Mouse (Mus musculus) frontal cortex, postnatal 10 days (tissue): ENCODE measurements around the gene Apeh.
"Not testable (repeated sequence)": the region's sequence is repeated elsewhere in the genome, so short reads cannot be mapped to it uniquely, and the experiment has no call there.

ENCODE experiments used
- DNase-seq, 2 experiments: peaks; one replicate each; pipeline ENCODE4 v3.0.0; 2022; ENCODE audit warnings: low spot score in 2 of 2, mixed read lengths in 1 of 2

Apeh gene

DNA sequence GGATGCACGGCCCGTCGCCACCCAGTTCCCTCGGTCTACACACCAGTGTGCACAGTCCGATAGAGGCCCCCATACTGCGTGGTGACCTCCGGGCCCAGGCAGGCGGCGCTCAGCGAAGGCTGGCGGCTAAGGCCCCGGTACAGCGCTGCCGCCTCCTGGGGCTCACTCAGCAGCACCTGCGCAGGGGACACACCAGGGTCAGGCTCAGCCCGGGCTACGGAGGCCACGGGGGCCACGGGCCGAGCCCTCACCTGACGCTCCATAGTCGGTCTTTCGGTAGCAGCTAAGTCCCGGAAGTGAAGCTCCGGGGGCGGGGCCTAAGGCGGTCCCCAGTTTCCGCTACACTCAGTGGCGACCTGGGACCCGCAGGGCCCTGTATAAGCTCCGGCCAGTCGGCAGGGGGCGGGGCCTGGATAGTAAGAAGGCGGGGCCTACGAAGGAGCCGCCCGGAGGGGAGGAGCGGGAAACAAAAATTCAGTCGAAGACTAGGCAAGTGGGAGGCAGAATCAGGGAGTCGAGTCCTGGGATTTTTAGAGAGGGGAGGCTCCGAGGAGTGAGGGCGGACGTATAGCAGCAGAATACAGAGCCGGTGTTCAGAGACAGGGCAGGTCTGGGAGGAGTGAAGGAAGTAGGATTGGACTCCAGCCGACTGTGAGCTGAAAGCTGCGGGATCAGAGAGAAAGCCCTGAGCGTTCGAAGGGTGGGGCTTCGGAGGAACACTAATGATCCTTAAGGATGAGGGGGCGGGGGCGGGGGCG is at the start of gene Apeh:
Gene Apeh, minus strand, starts transcription at position 423 of the 758 bp plus-strand sequence.
- peak; percentile 86 to 90 for DNase-seq

DNA sequence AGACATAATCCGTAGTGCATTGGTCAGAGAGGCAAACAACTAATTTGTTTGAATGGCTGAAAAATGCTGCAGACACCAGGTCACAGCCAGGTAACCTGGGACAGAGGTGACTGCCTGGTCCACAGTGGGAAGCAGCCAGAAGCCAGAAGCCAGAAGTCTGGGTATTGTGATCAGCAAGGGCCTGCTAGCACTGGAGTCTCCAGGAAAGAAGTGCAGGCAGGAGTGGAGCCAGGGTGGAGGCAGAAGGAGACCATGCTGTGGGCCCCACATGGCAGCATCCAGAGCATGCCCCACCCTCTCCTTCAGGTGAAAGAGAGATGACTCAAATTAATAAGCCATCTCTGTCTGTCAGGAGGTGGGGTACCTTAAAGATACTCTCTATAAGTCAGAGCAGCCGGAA is 49.1 kb upstream of the Apeh start:
- no peak for DNase-seq

DNA sequence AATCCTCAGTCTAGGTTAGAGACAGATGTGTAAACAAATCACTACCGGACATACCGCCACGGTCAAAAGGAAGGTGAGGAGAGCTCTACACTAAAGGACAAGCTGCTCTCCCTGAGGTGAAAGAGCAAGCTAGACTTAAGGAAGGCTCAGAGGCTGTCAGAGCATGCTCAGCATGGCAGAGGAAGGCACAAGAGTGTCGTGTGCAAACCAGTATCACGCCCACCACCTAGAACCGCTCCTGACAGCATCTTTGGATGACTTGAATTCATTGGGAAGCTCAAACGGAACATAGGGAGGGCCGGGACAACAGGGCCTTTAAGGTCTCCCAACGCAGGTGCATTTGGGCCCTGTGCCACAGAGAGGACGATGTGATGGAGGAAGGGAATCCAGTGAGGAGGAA is 47.0 kb upstream of the Apeh start:
- no peak for DNase-seq

DNA sequence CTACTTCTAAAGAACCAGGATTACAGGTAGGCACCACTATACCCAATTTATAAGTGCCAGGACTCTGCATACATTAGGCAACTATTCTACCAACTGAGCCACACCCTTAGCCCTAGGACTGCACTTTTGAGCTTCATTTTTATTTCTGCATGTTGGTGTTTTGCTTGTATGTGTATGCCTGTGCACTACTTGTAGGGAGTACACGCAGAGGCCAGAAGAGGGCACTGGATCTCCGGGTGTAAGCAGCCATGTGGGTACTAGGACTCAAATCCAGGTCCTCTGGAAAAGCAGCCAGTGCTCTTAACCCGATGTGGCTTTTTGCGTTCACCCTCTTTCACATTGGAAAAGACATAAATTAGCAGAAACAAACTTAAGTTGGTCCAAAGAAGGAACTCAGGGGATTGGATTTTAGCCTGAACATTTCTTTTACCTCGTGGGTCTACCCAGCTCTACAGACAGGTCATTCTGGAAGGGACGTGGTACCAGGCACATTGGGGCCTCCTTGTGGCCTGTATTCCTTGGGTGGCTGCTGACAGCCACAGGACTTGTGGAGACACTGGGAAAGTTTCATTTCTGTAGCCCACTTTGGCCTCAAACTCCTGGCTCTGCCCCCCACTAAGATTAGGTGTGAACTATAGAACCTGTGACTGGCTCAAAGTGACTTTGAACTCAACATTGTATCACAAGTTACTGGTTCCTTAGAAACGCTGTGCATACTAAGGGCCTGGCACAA is 45.7 kb upstream of the Apeh start:
- DNase-seq = no peak

DNA sequence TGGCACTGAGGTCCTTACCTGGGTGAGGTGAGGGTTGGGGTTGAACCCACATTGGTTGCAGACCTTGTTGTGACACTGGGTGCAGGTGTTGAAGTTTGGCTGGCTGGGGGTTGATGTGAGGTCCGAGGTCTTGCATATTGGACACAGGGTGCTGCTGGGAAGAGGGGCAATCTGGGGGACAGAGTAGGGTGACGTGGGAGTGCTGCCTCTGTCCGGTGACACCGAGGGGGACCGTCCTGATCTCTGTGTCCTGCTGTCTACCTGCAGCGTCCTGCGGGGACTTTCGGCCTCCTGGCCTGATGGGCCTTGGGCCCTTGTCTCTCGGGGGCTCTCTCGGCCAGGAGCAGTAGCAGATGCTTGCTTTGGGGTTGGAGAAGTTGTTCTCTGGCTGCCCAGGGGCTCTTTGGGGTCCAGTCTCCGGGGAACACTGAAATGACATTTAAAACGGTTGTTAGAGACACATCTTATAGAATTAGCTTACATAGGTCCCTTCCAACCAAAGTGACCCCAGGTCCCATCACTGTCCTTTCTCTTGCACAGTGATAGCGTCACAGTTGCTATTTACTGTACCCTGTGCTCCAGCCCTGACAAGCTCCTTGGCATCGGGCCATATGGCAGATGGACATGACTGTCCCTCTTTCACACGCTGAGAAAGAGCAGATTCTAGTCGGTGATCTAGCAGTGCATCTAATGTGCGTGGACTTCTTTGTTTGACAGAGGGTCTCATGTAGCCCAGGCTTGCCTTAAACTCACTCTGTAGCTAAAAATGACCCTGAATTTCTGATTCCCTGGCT is 45.0 kb upstream of the Apeh start:
- no peak for DNase-seq

DNA sequence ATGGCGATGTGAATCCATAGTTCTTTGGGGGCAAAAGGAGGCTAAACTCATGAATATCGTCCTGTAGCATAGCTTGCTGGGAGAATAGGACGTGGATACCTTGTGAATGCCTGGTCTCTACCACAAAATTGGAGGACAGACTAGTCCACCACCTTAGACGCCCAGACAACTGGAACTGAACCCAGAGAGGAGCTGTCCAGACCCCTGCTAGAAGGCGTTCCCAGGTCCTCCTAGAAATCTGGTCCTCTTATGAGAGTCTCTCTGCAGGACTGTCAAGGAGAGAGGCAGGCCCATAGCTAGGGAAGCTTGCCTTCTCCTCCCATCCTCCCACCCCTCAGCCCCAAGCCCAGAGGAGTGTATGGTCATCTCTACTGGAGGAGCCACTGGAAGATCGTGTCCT is 43.7 kb upstream of the Apeh start:
- no peak for DNase-seq

DNA sequence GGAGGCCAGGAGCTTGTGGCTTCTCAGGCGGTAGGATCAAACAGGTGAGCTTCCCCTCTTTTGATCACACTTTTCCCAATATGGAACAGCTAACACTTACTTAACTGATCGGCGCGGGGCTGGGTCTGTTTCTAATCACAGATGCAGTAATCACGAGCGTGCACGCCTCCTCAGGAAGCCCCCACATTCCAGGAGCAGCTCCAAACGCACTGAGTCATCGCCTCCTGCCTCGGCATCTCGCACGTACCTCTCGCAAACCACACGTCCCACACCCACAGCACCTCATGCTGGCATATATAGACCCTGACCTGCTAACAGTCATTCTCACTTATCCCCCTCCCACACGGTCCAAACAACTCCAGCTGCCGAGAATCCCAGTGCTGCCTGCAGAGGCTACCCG is 43.1 kb upstream of the Apeh start:
- peak; percentile 65 to 83 for DNase-seq

DNA sequence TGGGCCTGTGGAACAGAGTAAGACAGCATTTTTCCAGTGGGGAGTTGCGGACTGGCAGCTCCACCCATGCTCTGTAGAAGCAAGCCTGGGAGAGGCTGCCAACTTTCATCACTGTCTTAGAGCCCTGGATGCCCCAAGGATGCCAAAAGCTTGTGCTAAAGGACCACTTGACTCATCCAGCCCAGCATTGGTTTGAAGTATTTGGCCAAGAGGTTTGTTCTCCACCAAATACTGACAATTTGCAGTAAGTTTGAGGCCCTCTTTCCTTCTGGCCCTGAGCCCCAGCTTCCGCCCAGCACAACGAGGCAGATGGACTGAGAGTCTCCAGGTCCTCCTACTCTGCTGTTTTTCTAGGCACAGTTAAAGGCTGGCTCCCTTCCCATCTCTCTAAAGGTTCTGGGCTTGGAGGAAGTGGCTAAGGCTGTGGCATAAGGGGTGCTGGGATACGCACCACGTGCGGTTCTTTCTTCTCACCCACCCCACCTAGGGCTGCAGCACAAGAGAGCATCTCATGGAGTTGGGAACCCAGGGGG is 42.6 kb upstream of the Apeh start:
- DNase-seq = no peak

DNA sequence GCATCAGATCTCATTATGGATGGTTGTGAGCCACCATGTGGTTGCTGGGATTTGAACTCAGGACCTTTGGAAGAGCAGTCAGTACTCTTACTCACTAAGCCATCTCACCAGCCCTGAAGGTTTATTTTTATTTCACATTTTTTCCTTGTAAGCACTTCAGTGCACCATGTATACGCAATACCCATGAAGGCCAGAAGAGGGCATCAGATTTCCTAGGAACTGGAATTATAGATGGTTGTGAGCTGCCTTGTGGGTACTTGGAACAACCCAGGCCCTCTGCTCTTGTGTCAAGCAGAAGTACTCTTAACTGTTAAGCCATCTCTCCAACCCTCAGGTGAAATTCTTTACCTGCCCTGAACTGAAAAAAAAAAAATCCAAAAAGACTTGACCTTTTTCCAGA is 41.8 kb upstream of the Apeh start:
- no peak for DNase-seq

DNA sequence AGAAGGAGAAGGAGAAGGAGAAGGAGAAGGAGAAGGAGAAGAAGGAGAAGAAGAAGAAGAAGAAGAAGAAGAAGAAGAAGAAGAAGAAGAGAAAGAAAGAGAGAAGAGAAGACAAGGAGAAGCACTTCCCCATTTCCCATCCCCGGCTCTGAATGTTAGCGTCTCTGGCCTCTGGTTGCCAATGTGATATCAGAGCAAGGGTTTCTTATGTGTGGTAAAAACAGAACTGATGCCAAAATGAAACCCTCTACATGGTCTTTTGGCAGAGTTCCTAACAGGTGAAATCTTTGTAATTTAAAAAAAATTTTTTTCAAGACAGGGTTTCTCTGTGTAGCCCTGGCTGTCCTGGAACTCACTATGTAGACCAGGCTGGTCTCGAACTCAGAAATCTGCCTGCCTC is 41.3 kb upstream of the Apeh start:
- not testable (repeated sequence) for DNase-seq

DNA sequence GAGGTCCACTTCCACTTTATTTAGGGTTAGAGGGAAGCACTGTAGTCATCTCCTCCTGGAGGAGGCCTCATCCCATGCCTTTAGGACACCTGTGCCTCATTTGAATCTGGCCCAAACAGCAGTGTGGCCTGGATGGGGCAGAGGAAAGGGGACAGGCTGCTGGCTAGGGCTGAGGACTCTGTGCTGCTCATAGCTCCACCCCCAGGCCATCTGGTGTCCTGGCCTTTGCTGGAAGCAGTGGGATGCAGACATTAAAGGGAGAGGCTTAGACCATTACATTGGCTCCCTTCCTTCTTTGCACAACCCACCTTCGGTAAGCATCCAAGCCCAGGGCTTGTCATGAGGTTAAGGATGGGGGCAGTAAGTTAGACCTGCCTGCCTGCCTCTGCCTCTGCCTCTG is 39.1 kb upstream of the Apeh start:
- DNase-seq = no peak

DNA sequence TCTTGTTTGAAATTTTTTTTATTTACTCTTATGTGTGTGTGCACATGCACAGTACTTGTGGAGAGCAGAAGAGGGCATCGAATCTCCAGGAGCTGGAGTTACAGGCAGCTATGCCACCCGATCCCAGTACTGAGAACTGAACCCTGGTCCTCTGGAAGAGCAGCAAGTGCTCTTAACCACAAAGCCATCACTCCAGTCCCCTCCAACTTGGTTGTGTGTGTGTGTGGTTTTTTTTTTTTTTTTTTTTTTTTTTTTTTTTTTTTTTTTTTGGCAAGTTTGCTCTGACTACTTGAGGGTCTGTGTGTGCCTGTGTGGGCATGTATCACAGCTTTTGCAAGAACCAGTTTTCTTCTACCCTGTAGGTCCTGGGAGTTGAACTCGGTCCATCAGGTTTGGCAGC is 38.0 kb upstream of the Apeh start:
- no peak for DNase-seq

DNA sequence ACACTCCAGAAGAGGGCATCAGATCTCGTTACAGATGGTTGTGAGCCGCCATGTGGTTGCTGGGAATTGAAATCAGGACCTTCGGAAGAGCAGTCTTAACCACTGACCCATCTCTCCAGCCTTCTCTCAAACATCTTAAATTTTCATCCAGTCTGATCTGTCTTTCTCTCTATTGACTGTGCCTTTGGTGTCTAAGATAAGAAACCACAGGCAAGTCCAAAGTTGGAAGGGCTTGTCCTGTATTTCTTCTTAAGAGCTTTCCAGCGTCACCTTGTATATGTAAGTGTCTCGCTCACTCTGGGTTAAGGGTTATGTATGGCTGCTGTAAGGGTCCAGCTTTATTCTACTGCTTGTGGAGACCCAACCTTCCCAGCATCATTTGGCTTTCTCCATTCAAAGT is 37.1 kb upstream of the Apeh start:
- no peak for DNase-seq

DNA sequence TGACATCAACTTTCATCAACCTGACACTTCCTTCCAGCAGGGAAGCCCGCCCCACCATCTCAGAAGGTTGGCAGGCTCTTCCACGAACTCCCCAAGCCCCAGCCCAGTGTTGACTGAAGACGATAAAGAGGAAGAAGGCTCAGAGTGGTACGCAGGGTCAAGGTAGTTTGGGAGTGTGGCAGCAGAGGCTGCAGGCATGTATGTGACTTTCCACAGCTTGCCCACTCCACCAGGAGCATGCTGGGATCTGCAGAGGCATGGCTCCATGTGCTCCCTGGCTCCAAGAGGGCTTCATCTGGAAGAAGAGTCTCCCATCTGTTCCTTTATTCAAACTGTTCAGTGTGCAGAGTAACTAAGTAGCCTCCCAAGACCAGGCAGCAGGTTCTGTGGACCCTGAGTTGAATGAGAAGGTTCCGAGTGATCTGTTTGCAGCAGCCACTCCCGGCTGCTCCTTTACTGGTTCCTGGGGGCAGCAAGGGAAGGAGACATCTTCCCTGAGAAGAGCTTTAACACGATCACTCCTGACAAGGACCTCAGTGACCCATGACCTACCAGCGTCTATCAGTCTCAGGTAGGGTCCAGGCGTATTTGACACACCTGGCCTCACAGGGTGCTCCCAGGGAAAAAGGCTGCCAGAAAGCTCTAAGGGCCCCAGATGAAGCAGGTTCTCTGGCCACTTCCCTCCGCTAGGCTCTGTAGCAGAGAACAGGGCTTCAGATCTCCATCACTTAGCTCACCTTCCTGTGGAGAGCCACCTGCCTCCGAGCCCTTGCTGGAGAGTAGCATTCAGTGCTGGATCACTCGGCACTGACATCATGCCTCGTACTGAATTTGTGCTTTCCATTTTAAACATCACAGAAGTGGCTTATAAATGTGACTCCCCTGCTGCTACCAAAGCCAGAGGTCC is 34.9 kb upstream of the Apeh start:
- no peak for DNase-seq

DNA sequence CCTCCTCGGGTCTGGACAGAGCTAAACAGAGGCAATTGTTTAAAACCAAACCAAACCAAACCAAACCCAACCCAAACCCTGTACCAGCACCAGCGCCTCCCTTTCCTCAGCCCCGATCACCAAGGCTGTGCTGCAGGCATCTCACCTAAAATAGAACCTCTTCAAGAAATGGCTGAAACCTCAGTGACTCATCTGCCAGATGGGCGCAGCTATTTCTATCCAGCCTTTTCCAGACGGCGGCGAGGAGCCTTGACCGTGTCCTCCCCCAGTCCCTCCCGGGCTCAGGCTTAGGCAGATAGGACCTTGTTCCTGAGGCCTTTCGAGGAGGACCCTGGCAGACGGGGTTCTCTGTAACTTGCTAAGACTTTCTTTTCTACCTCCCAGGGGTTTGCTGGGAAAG is 33.8 kb upstream of the Apeh start:
- DNase-seq = no peak

DNA sequence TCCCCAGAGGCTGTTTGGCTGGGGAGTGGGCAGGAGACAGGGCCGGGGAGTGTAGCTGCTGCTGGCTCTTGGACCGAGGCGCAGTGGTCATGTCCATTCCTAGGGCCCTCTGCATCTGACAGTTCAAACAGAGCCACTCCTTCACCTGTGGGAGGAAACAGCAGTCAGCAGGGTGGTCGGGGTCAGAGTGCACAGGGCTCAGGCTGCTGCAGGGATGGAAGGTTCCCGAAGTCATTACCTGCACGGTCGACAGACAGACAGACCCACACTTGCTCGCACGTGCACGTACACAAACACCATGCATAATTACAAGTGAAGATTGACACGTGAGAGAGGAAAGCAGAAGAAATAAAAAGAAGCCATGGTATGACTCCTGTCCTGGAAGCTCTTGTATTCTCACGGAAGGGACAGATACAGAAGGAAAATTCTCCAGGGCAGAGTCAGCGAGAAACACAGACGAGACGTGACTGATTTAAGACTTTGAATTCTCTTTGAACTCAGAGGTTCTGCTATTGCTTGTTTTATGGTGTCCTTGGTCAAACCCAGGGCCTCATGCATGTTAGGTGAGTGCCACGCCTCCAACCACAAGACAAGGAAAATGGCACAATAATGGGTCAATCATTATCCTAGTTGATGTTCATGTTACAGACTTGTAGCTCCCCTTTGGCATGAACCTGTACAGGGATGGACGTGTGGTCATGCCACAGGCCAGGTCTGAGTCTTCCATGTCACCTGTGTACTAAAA is 32.2 kb upstream of the Apeh start:
- DNase-seq = no peak

DNA sequence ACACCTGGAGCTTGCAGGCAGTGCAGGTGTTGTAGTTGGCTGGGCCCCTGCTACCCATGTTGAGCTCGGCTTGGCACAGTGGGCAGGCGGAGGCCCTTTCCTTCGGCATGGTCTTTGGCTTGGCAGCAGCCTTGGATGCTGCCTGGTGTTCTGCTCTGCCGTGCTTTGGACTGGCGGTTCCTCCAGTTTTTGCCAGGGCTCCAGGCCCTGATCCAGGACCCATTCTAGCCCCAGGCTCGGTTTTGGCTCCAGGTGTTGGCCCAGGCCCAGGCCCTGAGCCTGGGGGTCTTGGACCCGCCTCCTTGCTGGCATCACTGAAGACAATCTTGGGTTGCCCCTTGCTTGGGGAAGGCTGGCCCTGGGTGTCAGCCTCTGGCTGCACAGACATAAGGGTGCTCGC is 31.3 kb upstream of the Apeh start:
- no peak for DNase-seq

DNA sequence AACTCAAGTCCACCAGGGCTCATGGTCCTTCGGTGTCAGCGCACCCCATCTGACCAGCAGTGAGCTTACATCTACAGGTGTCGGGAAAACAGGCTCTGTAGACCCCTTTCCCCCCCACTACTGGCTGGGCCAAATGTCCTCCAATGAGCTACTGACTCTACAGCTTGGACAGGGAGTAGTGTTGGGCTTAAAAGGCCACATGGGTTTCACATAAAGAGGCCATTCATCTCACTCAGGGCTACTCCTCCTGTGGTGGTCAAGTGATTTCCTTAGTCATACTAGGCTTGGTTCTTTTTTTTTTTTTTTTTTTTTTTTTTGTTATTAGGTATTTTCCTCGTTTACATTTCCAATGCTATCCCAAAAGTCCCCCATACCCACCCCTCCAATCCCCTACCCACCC is 29.5 kb upstream of the Apeh start:
- DNase-seq = no peak

DNA sequence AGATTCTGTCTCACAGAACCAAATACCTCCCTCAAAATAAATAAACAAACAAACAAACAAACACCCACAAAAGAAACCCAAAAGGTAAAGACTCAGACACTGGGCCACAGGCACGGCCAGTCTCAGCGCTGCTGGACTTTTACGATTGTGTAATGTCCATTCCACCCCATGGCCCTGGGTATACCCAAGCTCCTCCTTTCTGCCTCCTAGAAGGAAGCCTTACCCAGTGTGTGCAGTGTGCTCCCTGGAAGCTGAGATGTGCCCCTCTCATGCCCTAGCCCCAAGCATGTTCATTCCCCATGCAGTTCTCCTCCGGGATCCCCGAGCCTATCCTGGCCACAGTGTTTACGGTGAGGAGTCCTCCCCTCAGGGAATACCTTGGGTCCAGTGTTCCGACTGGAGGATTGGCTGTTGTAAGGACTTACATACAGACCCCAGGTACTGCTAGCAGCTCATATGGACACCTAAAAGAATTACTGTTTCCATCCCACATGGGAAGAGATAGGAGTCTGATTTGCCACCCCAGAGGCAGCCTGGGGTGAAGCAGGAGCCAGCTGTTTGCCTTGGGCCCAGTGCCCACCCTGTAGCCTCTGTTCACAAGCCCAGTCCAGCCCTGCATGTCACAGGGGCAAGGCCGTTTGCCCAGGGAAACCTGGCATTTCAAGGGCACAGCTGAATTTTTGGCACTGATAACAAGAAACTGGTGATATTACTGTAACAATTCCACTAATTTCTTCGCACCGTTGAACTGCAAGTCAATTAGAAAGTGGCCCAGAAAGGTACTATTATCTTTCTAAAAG is 27.0 kb upstream of the Apeh start:
- DNase-seq = no peak

DNA sequence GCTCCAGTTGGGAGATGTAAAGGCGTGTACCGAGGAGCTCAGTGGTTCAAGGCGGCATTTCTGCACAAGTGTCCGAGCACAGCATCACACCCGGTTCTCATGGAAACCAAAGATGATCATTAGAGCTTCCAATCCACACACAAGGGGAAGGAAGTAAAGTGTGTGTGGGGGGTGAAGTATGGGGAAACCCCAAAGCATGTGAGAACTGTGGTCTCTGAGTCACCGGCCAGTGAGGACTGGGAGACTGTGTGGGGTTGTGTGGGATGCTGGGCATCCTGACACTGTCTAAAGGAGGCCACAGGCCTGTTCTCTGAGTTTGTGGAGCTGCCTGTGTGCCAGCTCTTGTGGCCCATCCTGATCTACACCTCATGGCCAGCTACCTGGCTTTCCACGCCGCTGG is 26.3 kb upstream of the Apeh start:
- DNase-seq = no peak
